Mouse (Mus musculus): ENCODE results near the gene Rhcg. TPM values are rescaled to one million over a fixed set of nuclear protein-coding genes. Genes with fewer than 3 reads are reported as not detected.

Rhcg gene
- polyA plus RNA-seq, 1 experiment from 2014 or later: 0.15 TPM

DNA sequence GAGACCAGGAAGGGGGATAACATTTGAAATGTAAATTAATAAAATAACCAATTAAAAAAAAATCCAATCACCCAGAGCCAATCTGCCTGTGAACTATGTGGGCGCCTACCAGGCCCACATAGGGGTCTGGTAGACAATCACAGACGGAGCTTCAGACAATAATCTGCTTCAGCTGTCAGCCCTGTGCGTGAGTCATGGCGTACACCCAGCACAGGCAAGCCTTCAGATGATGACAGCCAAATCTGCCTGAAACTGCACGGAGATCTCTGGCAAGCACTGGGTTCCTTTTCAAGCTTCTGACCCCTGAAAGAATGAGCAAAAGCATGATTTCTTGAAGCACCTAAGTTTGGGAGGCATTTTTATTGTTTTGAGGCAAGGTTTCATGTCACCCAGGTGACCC lies 8.7 kb upstream of the Rhcg start:
- H3K4me3 ChIP-seq: no peak overlapping the region
- no peaks in the 10 kb centered on the region for H3K36me3 ChIP-seq
- no peak overlapping the region for H3K27ac ChIP-seq
- no peak overlapping the region for H3K4me2 ChIP-seq
- H3K9me3 ChIP-seq: no peaks in the 10 kb centered on the region
- 80% methylated on average over 5 of the region's 5 CpGs for WGBS
- no peak for ATAC-seq (ENCODE audit: insufficient number of reproducible peaks, insufficient read depth, low FRiP score, low TSS enrichment, low read depth)
- no peaks in the 10 kb centered on the region for H3K4me1 ChIP-seq
- no peaks in the 10 kb centered on the region; the same call in 1 of the 2 replicates for H3K27me3 ChIP-seq
- no peak overlapping the region for H3K9ac ChIP-seq

DNA sequence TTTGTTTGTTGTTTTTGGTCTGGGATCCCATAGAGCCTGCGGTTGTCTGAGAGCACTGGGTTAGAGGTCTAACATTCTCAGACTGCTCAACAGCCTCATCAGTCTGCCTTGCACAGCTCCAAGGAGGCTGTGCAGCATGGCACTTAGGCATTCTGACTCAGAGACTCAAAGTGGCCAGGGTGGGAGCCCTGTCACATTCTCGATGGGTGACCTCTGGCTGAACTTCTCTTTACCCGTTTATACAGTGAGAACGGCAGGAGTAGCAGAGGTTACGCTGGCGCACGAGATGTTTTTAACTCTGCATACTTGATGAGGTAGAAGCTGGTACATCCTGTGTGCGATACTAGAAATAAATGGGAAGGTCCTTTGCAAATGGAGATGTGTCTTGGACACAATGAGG lies 5.6 kb upstream of the Rhcg start:
- Histone ChIP-seq H3K27ac (no peak overlapping the region), H3K4me3 (no peak overlapping the region), H3K4me1 (no peaks in the 10 kb centered on the region), H3K27me3 (peaks cover 16% of the 10 kb centered on the region), H3K36me3 (no peaks in the 10 kb centered on the region), H3K9me3 (no peaks in the 10 kb centered on the region), H3K4me2 (no peak overlapping the region), H3K9ac (no peak overlapping the region)
- 72% methylated on average over 8 of the region's 8 CpGs for WGBS
- ATAC-seq (ENCODE audit: insufficient number of reproducible peaks, insufficient read depth, low FRiP score, low TSS enrichment, low read depth): no peak

DNA sequence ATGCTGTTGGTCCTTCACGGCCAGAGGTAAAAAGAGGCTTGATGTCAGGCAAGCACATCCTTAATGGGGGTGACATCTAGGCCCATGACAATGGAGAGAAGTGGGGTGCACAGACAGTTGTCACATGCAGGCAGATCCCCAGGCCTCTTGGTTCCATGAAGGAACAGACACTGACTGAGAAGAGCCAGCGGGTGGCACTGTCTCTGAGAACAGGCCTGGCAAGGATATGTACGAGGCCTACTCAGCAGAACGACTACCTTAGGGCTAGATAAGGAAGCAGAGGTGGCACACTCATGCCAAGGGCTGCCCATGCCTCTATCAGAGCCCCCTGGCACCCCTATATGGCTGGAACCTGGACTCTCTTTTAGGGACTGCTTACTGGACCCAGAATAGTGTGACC lies 2.0 kb upstream of the Rhcg start:
- Histone ChIP-seq H3K27ac (no peak overlapping the region), H3K4me2 (no peak overlapping the region), H3K36me3 (no peaks in the 10 kb centered on the region), H3K27me3 (peaks cover 52% of the 10 kb centered on the region), H3K9me3 (no peaks in the 10 kb centered on the region), H3K9ac (no peak overlapping the region), H3K4me3 (no peak overlapping the region), H3K4me1 (0 out of 2 replicates have a peak, but pooled peaks cover 4% of the 10 kb centered on the region)
- ATAC-seq (ENCODE audit: insufficient number of reproducible peaks, insufficient read depth, low FRiP score, low TSS enrichment, low read depth): no peak
- 71% methylated on average over 4 of the region's 4 CpGs for WGBS

DNA sequence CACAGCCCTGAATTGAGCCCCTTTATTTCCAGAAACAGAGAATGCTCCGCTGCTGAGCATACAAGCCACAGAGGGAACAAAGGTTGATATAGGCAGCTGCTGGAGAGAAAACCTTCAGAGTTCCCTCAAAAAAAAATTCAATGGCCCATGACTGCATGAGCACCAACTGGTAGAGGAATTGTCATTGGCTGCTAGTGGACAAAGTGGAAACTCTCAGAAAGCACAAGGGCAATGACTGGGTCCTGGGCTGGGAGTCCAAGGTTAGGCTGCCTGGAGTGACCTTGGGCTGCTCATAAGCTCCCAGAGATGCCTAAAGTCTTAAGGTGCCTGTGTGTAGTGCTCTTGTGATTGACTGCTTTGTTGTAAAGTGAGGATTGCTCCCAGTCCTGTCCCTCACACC lies 1.5 kb downstream of the Rhcg start:
- peaks cover 79% of the 10 kb centered on the region for H3K27me3 ChIP-seq

DNA sequence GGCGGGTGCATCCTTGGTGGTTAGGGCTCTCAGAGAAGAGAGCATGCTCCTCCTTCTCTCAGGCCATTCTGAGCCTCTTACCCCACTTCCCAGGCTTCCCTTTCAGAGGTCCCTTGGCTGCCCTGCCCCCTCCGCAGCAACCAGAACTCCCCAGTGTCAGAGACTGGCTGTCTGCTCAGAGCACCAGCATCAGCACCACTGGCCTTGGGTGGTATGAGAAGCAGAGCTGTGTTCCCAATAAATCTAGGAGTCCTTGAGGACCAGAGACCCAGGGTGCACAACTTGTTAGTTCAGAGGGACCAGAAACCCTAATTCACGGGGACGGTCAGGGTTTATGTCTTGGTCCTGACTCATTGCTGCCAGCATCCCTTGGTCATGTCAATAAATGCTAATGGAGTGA lies 2.4 kb downstream of the Rhcg start:
- ATAC-seq (ENCODE audit: insufficient number of reproducible peaks, insufficient read depth, low FRiP score, low TSS enrichment, low read depth): no peak
- H3K27ac ChIP-seq: no peak overlapping the region
- peaks cover 87% of the 10 kb centered on the region for H3K27me3 ChIP-seq
- WGBS: 85% methylated on average over 4 of the region's 4 CpGs
- no peak overlapping the region for H3K4me2 ChIP-seq
- no peaks in the 10 kb centered on the region for H3K36me3 ChIP-seq
- H3K9ac ChIP-seq: no peak overlapping the region
- H3K4me3 ChIP-seq: no peak overlapping the region
- H3K4me1 ChIP-seq: 0 out of 2 replicates have a peak, but pooled peaks cover 8% of the 10 kb centered on the region
- H3K9me3 ChIP-seq: no peaks in the 10 kb centered on the region

More for the DNA sequence above, 1.5 kb downstream of the Rhcg start:
- Histone ChIP-seq H3K36me3 (no peaks in the 10 kb centered on the region), H3K4me1 (0 out of 2 replicates have a peak, but pooled peaks cover 8% of the 10 kb centered on the region), H3K27ac (no peak overlapping the region), H3K4me3 (no peak overlapping the region), H3K9ac (no peak overlapping the region), H3K9me3 (no peaks in the 10 kb centered on the region), H3K4me2 (no peak overlapping the region)
- no peak for ATAC-seq (ENCODE audit: insufficient number of reproducible peaks, insufficient read depth, low FRiP score, low TSS enrichment, low read depth)
- WGBS: 74% methylated on average over 1 of the region's 1 CpGs

DNA sequence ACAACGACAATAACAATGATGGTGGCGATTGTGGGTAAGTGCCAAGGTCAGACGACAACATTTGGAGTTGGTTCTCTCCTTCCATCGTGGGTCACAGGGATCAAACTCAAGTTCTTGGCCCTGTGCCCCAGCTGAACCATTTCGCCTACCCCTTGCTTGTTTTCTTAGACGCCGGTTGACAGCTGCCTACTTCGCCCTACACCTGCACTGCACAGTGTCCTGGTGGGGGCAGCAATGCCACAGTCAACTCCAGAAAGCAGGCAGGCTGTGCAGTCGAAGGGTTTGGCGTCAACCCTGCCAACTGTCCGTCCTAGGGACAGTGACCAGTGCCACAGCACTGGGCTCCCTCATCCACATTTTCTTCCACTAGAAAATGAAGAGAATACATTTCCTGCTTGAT lies 4.1 kb downstream of the Rhcg start:
- Histone ChIP-seq H3K4me1 (0 out of 2 replicates have a peak, but pooled peaks cover 8% of the 10 kb centered on the region), H3K27ac (no peak overlapping the region), H3K9ac (no peak overlapping the region), H3K27me3 (peaks cover 88% of the 10 kb centered on the region), H3K4me2 (no peak overlapping the region), H3K36me3 (no peaks in the 10 kb centered on the region), H3K4me3 (no peak overlapping the region), H3K9me3 (no peaks in the 10 kb centered on the region)
- 63% methylated on average over 11 of the region's 11 CpGs for WGBS
- no peak for ATAC-seq (ENCODE audit: insufficient number of reproducible peaks, insufficient read depth, low FRiP score, low TSS enrichment, low read depth)

DNA sequence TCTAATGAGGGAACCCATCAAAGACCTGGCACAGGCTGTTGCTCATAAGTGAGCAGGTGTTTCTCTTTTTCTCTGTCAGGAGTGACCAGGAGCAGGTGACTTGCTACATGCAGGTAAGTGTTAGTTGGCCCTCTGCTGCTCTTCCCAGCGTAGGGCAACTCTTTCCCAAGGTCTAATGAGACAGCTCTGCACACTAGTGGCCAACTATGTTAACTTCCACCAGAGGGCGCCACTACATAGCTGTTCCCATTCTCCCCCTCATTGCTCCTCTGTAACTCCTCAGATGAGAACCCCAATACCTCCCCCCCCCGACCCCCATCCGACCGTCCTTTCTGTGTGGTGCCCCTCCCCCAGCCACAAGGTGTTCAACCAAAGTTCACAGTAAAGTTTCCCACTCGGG lies 4.7 kb downstream of the Rhcg start:
- H3K9me3 ChIP-seq: no peaks in the 10 kb centered on the region
- H3K4me3 ChIP-seq: no peak overlapping the region
- peaks cover 88% of the 10 kb centered on the region for H3K27me3 ChIP-seq
- H3K4me1 ChIP-seq: 0 out of 2 replicates have a peak, but pooled peaks cover 8% of the 10 kb centered on the region
- H3K4me2 ChIP-seq: no peak overlapping the region
- ATAC-seq (ENCODE audit: insufficient number of reproducible peaks, insufficient read depth, low FRiP score, low TSS enrichment, low read depth): no peak
- WGBS: 14% methylated on average over 6 of the region's 6 CpGs
- no peak overlapping the region for H3K9ac ChIP-seq
- H3K27ac ChIP-seq: no peak overlapping the region
- H3K36me3 ChIP-seq: no peaks in the 10 kb centered on the region

DNA sequence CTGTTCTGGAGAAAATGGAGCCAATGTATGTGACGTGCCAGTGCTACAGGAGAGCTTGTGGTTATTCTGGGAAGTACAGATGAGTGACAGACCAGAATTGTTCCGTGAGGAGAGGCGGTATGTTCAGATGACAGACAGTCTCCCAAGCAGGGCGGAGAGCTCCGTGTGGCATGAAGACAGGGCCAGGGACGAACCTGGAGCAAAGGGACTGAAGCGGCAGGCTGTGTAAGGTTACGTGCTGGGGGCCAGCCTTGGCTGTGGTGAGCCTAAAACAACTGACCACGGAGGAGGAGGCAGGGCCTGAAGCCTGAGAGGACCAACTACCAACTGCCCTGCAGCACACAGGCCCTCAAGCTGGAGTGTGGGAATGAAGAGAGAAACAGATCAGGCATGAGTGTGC lies 5.6 kb downstream of the Rhcg start:
- peaks cover 88% of the 10 kb centered on the region for H3K27me3 ChIP-seq
- no peak overlapping the region for H3K27ac ChIP-seq
- H3K9me3 ChIP-seq: no peaks in the 10 kb centered on the region
- ATAC-seq (ENCODE audit: insufficient number of reproducible peaks, insufficient read depth, low FRiP score, low TSS enrichment, low read depth): no peak
- no peaks in the 10 kb centered on the region for H3K36me3 ChIP-seq
- whole genome bisulfite sequencing: 59% methylated on average over 9 of the region's 9 CpGs
- H3K4me3 ChIP-seq: no peak overlapping the region
- H3K4me1 ChIP-seq: peaks cover 11% of the 10 kb centered on the region
- H3K9ac ChIP-seq: no peak overlapping the region
- H3K4me2 ChIP-seq: no peak overlapping the region

DNA sequence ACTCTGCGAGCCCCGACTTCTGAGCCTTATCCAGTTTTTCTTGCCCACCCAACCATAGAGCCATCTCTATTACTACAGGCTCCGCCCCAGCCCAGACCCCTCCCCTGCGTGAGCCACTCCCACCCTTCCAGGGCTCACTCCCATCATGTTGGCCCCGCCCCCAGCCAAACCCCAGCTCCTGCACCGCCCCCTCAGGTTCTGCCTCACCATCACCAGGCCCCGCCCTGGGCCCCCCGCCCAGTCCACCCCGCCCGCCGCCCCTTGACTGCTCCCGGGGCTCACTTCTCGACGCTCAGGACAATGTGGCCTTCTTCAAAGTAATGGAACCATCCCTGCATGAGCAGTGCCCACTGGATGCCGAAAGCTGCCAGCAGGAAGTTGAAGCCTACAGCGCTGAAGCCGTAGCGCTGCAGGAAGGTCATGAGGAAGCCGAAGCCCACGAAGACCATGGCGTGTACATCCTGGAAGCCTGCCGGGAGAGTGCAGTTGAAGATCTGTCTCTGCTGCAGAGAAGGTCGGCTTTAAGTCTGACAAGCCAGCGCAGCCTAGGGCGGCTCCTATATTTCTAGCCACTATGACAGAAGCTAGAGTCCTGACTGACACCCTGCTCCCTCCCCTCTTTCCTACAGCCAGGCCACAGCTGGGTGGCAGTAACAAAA lies 10.1 kb downstream of the Rhcg start:
- Histone ChIP-seq H3K27me3 (peaks cover 86% of the 10 kb centered on the region), H3K27ac (no peak overlapping the region), H3K4me1 (peaks cover 14% of the 10 kb centered on the region), H3K36me3 (no peaks in the 10 kb centered on the region), H3K9ac (peak overlapping the region; percentile 55; the same call in 1 of the 2 replicates), H3K4me3 (peak overlapping the region; percentile 39), H3K4me2 (peak overlapping the region; percentile 66), H3K9me3 (no peaks in the 10 kb centered on the region)
- ATAC-seq (ENCODE audit: insufficient number of reproducible peaks, insufficient read depth, low FRiP score, low TSS enrichment, low read depth): 0 out of 2 replicates have a peak, but pooled peaks have one; percentile 65
- 2% methylated on average over 25 of the region's 25 CpGs for WGBS

DNA sequence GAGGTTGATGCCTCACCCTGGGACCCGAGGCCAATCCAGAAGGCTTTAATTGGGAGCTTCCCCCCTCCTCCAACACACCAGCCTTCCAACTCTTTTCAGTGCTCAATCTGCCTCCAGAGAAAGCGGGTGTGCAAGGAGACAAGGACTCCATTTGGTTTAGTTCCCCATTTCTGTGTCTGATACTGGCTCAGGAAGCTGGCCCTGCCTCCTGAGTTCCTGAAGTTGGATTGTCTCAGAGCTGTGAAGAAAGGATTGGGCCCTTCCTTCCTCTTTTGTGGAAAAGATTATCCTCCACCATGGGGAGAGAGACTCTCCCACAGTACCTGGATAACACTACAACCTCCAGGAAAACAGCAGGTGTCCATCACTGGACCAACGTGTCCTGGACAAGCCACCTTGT lies 10.7 kb downstream of the Rhcg start:
- Histone ChIP-seq H3K9me3 (no peaks in the 10 kb centered on the region), H3K4me2 (peak overlapping the region; percentile 66), H3K4me3 (no peak overlapping the region), H3K27me3 (peaks cover 85% of the 10 kb centered on the region), H3K9ac (no peak overlapping the region), H3K36me3 (no peaks in the 10 kb centered on the region), H3K4me1 (peaks cover 10% of the 10 kb centered on the region), H3K27ac (no peak overlapping the region)
- ATAC-seq (ENCODE audit: insufficient number of reproducible peaks, insufficient read depth, low FRiP score, low TSS enrichment, low read depth): no peak
- 26% methylated on average over 3 of the region's 3 CpGs for WGBS

DNA sequence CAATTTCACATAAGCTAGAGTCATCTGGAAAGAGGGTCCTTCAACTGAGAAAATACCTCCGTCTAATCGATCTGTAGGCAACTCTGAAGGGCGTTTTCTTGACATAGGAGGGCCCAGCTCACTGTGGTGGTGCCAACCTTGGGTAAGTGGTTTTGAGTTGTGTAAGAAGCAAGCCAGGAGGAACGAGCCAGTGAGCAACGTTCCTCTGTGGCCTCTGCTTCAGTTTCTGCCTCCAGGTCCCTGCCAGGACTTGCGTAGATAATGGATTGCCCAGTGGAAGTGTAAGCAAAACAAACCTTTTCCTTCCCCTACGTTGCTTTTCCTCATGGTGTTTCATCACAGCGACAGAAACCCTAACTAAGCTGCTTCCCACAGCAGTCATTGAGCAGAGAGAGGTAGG lies 15.5 kb downstream of the Rhcg start:
- Histone ChIP-seq H3K27me3 (peaks cover 88% of the 10 kb centered on the region), H3K27ac (no peak overlapping the region), H3K4me1 (peaks cover 8% of the 10 kb centered on the region; the same call in 1 of the 2 replicates), H3K9me3 (no peaks in the 10 kb centered on the region), H3K4me2 (no peak overlapping the region), H3K4me3 (no peak overlapping the region), H3K36me3 (no peaks in the 10 kb centered on the region), H3K9ac (no peak overlapping the region)
- no peak for ATAC-seq (ENCODE audit: insufficient number of reproducible peaks, insufficient read depth, low FRiP score, low TSS enrichment, low read depth)
- WGBS: 61% methylated on average over 8 of the region's 8 CpGs

DNA sequence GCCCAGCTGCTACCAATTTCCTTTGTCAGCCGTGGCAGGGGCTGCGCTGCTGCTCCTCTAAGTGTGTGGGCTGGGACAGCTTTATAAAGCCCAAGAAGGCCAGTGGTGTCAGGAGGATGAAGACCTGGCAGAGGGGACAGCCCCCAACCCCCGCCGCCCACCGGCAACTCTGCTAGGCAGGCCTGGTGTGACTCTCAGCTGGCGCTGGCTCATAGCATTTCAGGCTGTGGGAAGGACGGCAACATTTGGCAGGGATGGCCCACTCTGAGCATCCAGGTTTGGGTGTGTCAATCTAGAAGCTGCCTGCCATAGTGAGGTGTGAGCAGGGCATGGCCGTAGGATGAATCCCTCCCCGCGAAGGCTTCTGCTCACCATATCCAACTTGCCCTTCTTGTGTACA lies 17.3 kb downstream of the Rhcg start:
- Histone ChIP-seq H3K27me3 (peaks cover 86% of the 10 kb centered on the region), H3K9me3 (no peaks in the 10 kb centered on the region), H3K27ac (no peak overlapping the region), H3K4me1 (peaks cover 8% of the 10 kb centered on the region; the same call in 1 of the 2 replicates), H3K4me2 (no peak overlapping the region), H3K4me3 (no peak overlapping the region), H3K36me3 (no peaks in the 10 kb centered on the region), H3K9ac (no peak overlapping the region)
- 63% methylated on average over 10 of the region's 10 CpGs for WGBS
- ATAC-seq (ENCODE audit: insufficient number of reproducible peaks, insufficient read depth, low FRiP score, low TSS enrichment, low read depth): no peak

Measured in embryonic facial prominence, embryonic 13.5 days (tissue).